Mouse (Mus musculus): Measurements from ENCODE around the gene Ssr2.
"Not testable (repeated sequence)": the region's sequence is repeated elsewhere in the genome, so short reads cannot be mapped to it uniquely, and the experiment has no call there.

Gene Ssr2

GRCm38 (mm10) chr3:88605666-88606065 lies 30.0 kb downstream of the Ssr2 start, which contains the start of gene Arhgef2:
Arhgef2 (plus strand) TSS chr3:88605966.
- DNase-seq: not testable (repeated sequence)

GRCm38 (mm10) chr3:88607065-88607757 lies 31.5 kb downstream of the Ssr2 start:
- peak; percentile 89 for DNase-seq

GRCm38 (mm10) chr3:88607758-88608138 lies 32.1 kb downstream of the Ssr2 start:
- no peak for DNase-seq

DNA sequence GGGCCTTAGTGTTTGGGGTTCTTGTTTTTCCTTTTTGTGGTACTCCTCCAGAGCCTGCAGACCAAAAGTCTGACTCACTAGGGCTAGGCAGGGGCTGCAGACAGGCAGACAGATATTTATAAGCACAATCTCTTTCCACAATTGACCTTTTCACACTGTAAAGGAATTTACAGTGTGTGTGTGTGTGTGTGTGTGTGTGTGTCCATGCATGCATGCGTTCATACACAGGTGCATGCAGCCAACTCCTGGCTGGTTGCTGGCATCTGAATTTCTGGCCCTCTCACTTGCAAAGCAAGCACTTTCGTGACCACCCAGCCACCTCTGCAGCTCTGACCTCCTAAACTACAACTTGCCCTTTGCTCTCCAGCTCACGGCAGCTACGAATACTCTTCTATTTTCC lies 33.4 kb downstream of the Ssr2 start:
- DNase-seq: no peak

- no peak for DNase-seq
These were observed 38.7 kb downstream of the Ssr2 start for GRCm38 (mm10) chr3:88614418-88614817.

- DNase-seq: peak; percentile 59
These were observed 39.4 kb downstream of the Ssr2 start for GRCm38 (mm10) chr3:88615117-88615516.

- DNase-seq: peak; percentile 84
These were observed 40.3 kb downstream of the Ssr2 start for GRCm38 (mm10) chr3:88615902-88616391.

DNA sequence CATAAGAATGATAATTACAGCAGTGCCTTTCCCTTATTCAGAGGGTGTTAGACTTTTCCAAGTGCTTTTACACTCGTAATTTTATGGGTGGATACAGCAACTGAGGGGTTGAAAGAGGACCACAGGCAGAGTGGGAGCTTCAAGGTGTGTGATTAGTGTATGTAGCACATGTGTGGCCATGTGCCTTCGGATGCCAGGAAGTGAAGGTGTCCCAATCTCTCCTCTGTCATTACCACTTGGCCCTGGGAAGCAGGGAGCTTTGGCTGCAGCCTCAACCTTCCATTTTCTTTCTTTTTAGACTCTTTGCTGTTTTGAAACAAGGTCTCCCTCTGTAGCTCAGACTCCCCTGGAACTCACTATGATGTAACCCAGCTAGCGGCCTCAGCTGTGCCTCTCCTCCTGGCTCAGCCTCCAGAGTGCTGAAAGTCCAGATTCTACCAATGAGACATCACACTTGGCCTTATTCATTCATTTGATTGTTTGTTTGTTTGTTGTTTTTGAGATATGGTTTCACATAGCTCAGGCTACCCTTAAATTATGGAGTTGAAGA lies 41.4 kb downstream of the Ssr2 start:
- DNase-seq: peak; percentile 41

DNA sequence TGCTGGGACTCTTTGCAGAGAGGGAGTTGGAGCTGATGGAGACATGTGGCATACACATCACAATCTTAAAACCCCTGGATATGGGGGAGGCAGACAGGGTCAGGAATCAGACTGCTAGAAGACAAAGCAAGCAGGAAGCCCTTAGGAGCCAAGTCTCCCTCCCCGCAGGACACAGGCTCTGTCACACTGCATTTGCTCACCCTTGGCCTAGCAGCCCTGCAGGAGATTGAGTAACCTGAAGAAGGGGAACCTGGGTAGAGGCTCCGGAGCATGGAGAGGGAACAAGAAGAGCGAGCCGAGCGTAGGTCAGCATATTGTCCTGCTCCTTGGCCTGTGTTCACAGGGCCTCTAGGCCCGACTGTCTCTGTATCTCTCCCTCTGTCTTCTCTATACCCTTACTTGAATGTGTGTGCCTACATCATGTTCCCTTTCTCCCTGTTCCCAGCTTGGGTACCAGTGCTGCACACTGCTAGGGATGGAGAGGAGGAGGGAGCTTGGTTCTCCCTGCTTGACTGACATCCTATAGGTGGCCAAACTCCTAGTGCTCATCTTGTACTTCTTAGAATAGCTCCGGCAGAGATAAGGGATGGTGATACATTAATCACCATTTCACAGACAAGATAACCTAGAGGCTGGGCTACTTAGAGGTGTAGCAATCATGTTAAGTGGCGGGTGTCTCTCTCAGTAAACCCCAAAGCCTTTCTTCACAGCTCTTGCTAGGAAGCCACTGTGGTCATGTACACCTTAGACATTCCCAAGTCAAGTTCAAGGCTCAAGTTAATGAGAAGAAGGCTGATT lies 42.6 kb downstream of the Ssr2 start:
- peak; percentile 53 for DNase-seq

- peak; percentile 80 for DNase-seq
These were observed 43.7 kb downstream of the Ssr2 start for GRCm38 (mm10) chr3:88619113-88620097.

DNA sequence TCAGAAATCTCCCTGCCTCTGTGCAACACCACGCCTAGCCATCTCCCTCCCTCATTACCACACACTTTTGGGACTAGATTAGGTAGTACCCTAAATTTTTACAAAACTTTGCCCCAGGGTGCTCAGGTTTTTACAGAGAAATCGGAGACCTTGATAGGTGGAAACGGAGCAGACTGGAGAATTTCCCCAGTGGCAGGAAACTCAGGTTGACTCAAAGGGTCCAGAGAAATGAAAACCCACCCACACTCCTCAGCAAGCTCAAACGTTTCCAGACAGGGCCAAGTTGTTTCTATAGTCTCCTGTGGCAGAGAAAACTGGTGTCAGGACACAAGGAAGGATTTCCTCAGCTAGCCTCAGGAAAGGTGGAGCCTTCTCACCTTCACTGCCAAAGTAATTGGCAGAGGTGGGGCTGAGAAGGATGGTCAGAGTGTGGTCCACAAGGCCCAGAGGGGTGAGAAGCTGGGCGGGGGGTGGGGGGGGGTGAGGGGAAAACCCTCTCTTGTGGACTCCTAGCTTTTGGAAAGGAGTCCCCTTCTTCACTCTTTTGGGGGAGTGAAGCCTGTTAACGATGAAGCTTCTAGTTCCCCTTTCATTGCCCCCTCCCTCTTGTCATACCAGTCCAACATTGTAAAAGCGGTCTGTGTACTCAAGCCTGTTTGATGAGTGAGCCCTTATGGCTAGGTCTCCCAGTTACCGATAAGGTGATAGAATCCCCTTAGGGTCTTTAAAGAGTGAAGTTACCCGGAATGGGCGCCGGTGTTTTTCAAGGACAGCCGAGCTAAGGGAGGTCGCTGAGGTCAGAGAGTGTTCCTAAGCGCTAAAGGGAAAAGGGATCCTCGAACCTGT lies 44.7 kb downstream of the Ssr2 start:
- DNase-seq: peak; percentile 46

DNA sequence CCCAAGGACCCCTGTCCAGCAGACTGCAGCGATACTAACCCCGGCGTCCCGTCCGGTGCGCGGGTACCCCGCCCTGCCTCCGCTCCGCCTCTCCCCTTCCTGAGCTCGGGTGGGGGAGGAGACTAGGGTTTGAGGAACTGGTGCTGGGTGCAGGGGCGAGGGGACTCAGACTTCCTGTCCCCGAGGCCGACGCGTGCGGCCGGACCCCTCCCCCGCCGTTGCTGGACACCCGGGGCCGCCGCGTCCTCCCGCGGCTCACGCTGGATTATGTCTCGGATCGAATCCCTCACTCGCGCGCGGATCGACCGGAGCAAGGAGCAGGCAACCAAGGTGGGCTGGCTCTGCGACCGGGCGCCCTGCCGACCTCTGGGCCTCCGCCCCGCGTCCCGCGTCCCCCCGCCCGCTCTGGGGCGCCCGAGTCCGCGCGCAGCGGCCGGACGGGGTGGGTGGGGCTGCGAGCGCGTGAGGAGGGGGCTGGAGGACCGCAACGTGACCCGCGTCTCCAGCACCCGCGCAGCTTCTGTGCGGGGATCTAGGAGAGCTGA lies 45.4 kb downstream of the Ssr2 start:
- DNase-seq: peak; percentile 79

- peak; percentile 71 for DNase-seq
These were observed 45.9 kb downstream of the Ssr2 start for GRCm38 (mm10) chr3:88621537-88622112.

DNA sequence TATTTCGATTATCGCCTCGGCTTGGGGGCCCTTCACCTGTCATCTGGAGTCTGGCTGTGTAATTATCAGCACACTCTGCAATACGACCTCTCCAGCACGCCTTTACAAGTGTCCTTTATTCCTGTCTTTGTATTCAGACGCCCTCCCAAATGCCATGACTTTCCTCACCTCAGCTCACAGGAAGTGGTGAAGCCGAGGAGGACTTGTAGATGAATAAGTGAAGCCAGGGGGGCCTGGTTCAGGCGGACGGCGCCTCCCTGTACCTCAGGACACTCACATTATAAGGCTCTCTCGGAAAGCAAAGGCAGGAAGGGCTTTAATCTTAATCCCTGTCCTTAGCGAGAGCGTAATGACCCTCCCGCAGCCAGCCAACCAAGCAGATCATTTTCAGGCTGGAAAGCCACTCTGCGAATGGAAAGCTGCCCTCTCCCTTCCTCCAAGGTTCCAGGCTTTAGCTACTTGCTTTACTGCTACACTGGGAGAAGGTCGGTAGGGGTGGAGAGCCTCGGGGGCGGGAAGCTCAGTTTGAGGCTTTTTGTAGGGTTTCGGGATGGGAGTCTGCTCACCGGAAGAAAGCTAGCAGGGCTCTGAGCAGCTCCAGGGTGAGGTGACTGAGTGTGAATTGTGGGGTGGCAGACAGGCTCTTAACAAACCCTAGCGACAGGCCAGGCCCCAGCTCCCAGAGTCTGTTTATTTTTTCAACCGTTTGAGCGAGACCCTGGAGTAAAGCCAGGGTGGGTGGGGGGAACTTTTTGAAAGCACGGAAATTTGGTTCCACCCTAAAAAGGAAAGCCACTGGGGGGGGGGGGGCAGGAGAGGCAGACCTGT lies 46.7 kb downstream of the Ssr2 start:
- DNase-seq: peak; percentile 71

DNA sequence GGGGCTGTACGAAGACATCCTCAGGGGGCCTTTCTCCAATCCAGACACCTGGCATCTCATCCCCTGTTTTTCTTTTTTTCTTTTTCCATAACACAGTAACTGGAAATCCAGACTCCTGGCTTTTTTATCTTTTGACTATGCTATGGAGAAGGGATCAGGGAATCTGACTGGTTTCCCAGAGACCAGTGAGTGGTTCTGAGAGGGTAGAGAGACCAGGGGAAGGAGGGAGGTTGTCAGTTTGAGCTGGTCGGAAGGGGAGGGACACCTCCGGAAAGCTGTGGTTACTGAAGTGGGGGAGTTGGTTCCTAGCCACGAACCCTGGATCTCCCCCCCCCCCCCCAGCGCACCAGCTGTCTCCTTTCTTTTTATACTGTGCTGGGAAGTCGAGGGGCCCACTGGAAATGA lies 47.3 kb downstream of the Ssr2 start:
- DNase-seq: peak; percentile 70

- peak; percentile 69 for DNase-seq
These were observed 47.9 kb downstream of the Ssr2 start for GRCm38 (mm10) chr3:88623346-88624135.

GRCm38 (mm10) chr3:88624324-88624723 lies 48.6 kb downstream of the Ssr2 start:
- DNase-seq: peak; percentile 89

- DNase-seq: peak; percentile 50
These were observed 49.3 kb downstream of the Ssr2 start for GRCm38 (mm10) chr3:88624951-88625350.

DNA sequence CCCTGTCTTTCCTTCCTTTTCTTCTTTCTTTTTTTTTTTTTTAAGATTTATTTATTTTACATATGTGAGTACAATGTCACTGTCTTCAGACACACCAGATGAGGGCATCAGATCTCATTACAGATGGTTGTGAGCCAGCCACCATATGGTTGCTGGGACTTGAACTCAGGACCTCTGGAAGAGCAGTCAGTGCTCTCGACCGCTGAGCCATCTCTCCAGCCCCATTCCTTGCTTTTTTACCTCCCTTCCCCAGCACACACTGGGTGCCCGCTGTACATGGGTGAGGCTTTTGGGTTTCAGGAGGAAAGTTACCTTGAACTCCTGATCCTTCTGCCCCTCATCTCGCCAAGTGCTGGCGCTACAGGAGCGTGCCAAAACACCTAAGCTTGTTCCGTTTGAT lies 49.9 kb downstream of the Ssr2 start:
- no peak for DNase-seq
